Mouse (Mus musculus): Measurements from ENCODE around the gene Taf3. TPM values are rescaled to one million over a fixed set of nuclear protein-coding genes. Genes with fewer than 3 reads are reported as not detected.

The Taf3 gene
- total and polyA plus RNA-seq, 3 experiments = 5.5 to 30.8 (median 20.8) TPM

DNA sequence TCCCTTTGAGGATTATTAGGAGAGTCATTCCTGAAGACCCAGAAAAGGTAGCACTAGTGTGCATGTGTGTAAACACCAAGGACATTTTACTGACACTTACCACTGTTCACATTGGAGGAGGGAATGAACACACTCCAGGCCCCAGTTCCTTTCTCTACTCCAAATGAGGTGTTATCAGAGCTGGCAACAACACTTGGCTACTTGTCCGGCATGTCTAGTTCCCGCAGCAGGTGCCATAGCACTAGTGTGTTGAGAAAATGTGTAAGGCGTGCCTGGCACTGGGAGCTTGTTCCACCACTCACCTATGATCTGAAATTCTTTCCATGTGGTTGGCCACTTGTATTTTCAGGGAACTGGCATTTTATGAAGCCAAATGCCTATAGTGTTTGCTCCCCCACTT, 77.8 kb downstream of the Taf3 start:
- peaks cover 32% of the 10 kb centered on the region for H3K36me3 ChIP-seq (replicated peaks)
- TF ChIP-seq POLR2AphosphoS5 (IDR thresholded peaks at IDR 0.05; ENCODE audit: insufficient replicate concordance, low read depth, low read length) (no peak), GATA2 (IDR thresholded peaks at IDR 0.05; ENCODE audit: borderline replicate concordance, low read depth, low read length) (no peak), GATA1 (IDR thresholded peaks at IDR 0.05; ENCODE audit: borderline replicate concordance, low read length) (no peak), CTCF (IDR thresholded peaks at IDR 0.05; ENCODE audit: low read depth, low read length) (no peak), TAL1 (conservative IDR thresholded peaks at IDR 0.05; ENCODE audit: low read depth, low read length) (no peak)
- H3K4me1 ChIP-seq (ENCODE audit: insufficient read depth, low read depth, low read length) = peaks cover 30% of the 10 kb centered on the region

DNA sequence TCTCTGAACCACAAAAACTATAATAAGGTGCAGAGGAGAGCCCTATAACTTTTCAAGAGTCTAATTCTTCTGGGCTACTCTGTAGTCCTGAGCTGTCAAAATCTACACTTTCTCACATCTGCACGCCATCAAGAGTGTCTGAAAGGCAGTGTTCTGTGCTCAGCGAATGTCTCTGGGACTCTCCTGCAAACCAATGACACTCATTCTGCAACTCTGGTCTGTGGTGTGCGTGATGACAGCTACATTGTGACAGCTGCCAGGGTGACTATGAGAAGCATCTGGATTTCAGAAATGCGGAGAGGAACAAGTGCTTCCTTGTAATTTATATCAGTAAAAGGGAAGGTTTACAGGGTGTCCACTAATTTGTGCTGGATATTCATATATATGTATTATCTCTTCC, 78.2 kb downstream of the Taf3 start:
- Histone ChIP-seq H3K9me3 (replicated peaks) (no peaks in the 10 kb centered on the region), H3K4me1 (ENCODE audit: insufficient read depth, low read depth, low read length) (peaks cover 34% of the 10 kb centered on the region), H3K4me3 (ENCODE audit: low read depth, low read length) (no peak overlapping the region), H3K27me3 (ENCODE audit: insufficient read depth, low read length) (no peaks in the 10 kb centered on the region), H3K36me3 (replicated peaks) (peaks cover 29% of the 10 kb centered on the region)
- no peak for TF ChIP-seq GATA2 (IDR thresholded peaks at IDR 0.05; ENCODE audit: borderline replicate concordance, low read depth, low read length)
- TF ChIP-seq TAL1 (conservative IDR thresholded peaks at IDR 0.05; ENCODE audit: low read depth, low read length) = no peak
- no peak for TF ChIP-seq GATA1 (IDR thresholded peaks at IDR 0.05; ENCODE audit: borderline replicate concordance, low read length)
- TF ChIP-seq POLR2AphosphoS5 (IDR thresholded peaks at IDR 0.05; ENCODE audit: insufficient replicate concordance, low read depth, low read length) = no peak
- TF ChIP-seq CTCF (IDR thresholded peaks at IDR 0.05; ENCODE audit: low read depth, low read length) = no peak
- DNase-seq (ENCODE audit: low spot score) (no peak), ATAC-seq (ENCODE audit: extremely low read depth, insufficient number of reproducible peaks, low FRiP score, poor library complexity, severe bottlenecking) (no peak)

More for the DNA sequence above, 77.8 kb downstream of the Taf3 start:
- Histone ChIP-seq H3K4me3 (ENCODE audit: low read depth, low read length) (no peak overlapping the region), H3K9me3 (replicated peaks) (no peaks in the 10 kb centered on the region), H3K27me3 (ENCODE audit: insufficient read depth, low read length) (no peaks in the 10 kb centered on the region)
- no peak for ATAC-seq (ENCODE audit: extremely low read depth, insufficient number of reproducible peaks, low FRiP score, poor library complexity, severe bottlenecking)
- no peak for DNase-seq (ENCODE audit: low spot score)

DNA sequence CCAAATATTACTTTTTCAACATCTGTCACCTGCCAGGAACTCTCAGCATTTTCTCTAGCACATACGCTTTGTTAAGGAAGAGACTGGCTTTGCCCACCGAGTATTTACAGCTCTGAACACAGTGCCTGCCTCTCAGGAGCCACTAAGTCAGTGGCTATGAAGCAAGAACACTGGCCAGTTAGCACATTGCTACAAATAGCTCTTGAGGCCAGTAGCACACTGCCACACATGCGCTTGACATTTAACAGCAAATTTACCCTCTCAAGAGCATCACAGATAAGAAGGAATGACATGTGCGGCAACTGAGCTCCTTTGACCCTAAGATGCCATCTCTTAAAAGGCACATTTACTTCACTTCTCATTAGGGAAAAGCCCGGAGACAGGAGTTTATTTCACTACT, 78.7 kb downstream of the Taf3 start:
- ATAC-seq (ENCODE audit: extremely low read depth, insufficient number of reproducible peaks, low FRiP score, poor library complexity, severe bottlenecking) = no peak
- no peak for DNase-seq (ENCODE audit: low spot score)

DNA sequence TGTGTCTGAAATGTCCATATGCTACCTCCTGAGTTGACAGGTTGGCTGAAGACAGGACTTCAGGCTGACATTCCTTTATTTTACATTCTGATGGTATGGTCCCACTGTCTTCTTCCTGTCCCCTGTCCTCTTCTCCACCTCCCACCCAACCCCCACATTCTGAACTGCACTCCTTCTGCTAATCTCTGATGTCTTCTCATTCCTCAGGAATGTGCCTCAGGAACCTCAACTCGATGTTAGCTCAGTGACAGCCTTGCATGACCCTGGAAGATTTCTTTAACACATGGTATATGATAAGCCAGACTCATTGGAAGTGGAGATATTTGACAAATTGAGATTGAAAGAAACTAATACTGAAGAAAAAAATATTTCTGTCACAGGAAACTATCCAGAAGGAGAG, 81.8 kb downstream of the Taf3 start:
- TF ChIP-seq TAL1 (conservative IDR thresholded peaks at IDR 0.05; ENCODE audit: low read depth, low read length) (no peak), POLR2AphosphoS5 (IDR thresholded peaks at IDR 0.05; ENCODE audit: insufficient replicate concordance, low read depth, low read length) (no peak), CTCF (IDR thresholded peaks at IDR 0.05; ENCODE audit: low read depth, low read length) (no peak), GATA1 (IDR thresholded peaks at IDR 0.05; ENCODE audit: borderline replicate concordance, low read length) (no peak), GATA2 (IDR thresholded peaks at IDR 0.05; ENCODE audit: borderline replicate concordance, low read depth, low read length) (no peak)
- Histone ChIP-seq H3K4me1 (ENCODE audit: insufficient read depth, low read depth, low read length) (peaks cover 35% of the 10 kb centered on the region), H3K36me3 (replicated peaks) (peaks cover 26% of the 10 kb centered on the region), H3K27me3 (ENCODE audit: insufficient read depth, low read length) (no peaks in the 10 kb centered on the region), H3K4me3 (ENCODE audit: low read depth, low read length) (no peak overlapping the region), H3K9me3 (replicated peaks) (no peaks in the 10 kb centered on the region)
- DNase-seq (ENCODE audit: low spot score) = no peak
- no peak for ATAC-seq (ENCODE audit: extremely low read depth, insufficient number of reproducible peaks, low FRiP score, poor library complexity, severe bottlenecking)

More for the DNA sequence above, 78.7 kb downstream of the Taf3 start:
- Histone ChIP-seq H3K4me1 (ENCODE audit: insufficient read depth, low read depth, low read length) (peaks cover 36% of the 10 kb centered on the region), H3K9me3 (replicated peaks) (no peaks in the 10 kb centered on the region), H3K36me3 (replicated peaks) (peaks cover 27% of the 10 kb centered on the region), H3K27me3 (ENCODE audit: insufficient read depth, low read length) (no peaks in the 10 kb centered on the region), H3K4me3 (ENCODE audit: low read depth, low read length) (no peak overlapping the region)
- no peak for TF ChIP-seq GATA2 (IDR thresholded peaks at IDR 0.05; ENCODE audit: borderline replicate concordance, low read depth, low read length)
- TF ChIP-seq POLR2AphosphoS5 (IDR thresholded peaks at IDR 0.05; ENCODE audit: insufficient replicate concordance, low read depth, low read length) = no peak
- TF ChIP-seq GATA1 (IDR thresholded peaks at IDR 0.05; ENCODE audit: borderline replicate concordance, low read length) = no peak
- TF ChIP-seq CTCF (IDR thresholded peaks at IDR 0.05; ENCODE audit: low read depth, low read length) = no peak
- no peak for TF ChIP-seq TAL1 (conservative IDR thresholded peaks at IDR 0.05; ENCODE audit: low read depth, low read length)

DNA sequence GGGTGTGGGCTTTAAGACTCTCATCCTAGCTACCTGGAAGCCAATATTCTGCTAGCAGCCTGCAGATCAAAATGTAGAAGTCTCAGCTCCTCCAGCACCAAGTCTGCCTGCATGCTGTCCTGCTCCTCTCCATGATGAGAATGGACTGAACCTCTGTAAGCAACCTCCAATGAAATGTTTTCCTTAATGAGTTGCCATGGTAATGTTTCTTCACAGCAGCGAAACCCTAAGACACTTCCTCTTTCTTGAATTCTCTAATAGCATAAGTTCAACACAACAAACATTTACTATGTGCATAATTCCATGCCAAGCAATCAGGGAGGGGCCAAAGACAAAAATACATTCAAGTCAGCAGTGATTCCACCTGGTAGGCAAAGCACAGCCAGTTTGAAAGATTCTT, 82.8 kb downstream of the Taf3 start:
- no peaks in the 10 kb centered on the region for H3K27me3 ChIP-seq (ENCODE audit: insufficient read depth, low read length)
- ATAC-seq (ENCODE audit: extremely low read depth, insufficient number of reproducible peaks, low FRiP score, poor library complexity, severe bottlenecking) (peak; percentile 75), DNase-seq (ENCODE audit: low spot score) (no peak)
- peaks cover 35% of the 10 kb centered on the region for H3K4me1 ChIP-seq (ENCODE audit: insufficient read depth, low read depth, low read length)
- TF ChIP-seq TAL1 (conservative IDR thresholded peaks at IDR 0.05; ENCODE audit: low read depth, low read length) (no peak), CTCF (IDR thresholded peaks at IDR 0.05; ENCODE audit: low read depth, low read length) (no peak), POLR2AphosphoS5 (IDR thresholded peaks at IDR 0.05; ENCODE audit: insufficient replicate concordance, low read depth, low read length) (no peak), GATA2 (IDR thresholded peaks at IDR 0.05; ENCODE audit: borderline replicate concordance, low read depth, low read length) (no peak), GATA1 (IDR thresholded peaks at IDR 0.05; ENCODE audit: borderline replicate concordance, low read length) (no peak)
- peaks cover 26% of the 10 kb centered on the region for H3K36me3 ChIP-seq (replicated peaks)
- H3K4me3 ChIP-seq (ENCODE audit: low read depth, low read length) = no peak overlapping the region
- H3K9me3 ChIP-seq (replicated peaks) = no peaks in the 10 kb centered on the region

DNA sequence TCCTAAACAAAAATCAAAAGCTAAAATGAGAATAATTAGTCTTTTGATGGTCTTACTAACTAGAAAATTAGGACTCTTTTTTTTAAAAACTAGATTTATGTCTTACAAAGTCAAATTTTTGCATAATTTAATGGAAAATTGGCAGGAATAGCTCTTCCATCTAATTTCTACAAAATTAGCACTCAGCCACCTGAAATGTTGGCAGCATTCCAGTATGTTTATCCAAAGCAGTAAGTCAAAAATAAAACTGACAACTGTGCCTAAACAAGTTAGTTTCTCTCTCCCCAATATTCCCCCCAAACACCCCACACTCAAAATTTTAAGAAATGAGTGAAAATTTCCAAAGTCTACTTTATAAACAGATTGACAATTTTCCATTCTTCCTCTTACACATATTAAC, 85.5 kb downstream of the Taf3 start:
- Histone ChIP-seq H3K4me3 (ENCODE audit: low read depth, low read length) (no peak overlapping the region), H3K36me3 (replicated peaks) (peaks cover 22% of the 10 kb centered on the region), H3K9me3 (replicated peaks) (no peaks in the 10 kb centered on the region), H3K4me1 (ENCODE audit: insufficient read depth, low read depth, low read length) (peaks cover 44% of the 10 kb centered on the region), H3K27me3 (ENCODE audit: insufficient read depth, low read length) (no peaks in the 10 kb centered on the region)
- DNase-seq (ENCODE audit: low spot score) = no peak
- ATAC-seq (ENCODE audit: extremely low read depth, insufficient number of reproducible peaks, low FRiP score, poor library complexity, severe bottlenecking) = no peak
- no peak for TF ChIP-seq GATA2 (IDR thresholded peaks at IDR 0.05; ENCODE audit: borderline replicate concordance, low read depth, low read length)
- no peak for TF ChIP-seq GATA1 (IDR thresholded peaks at IDR 0.05; ENCODE audit: borderline replicate concordance, low read length)
- TF ChIP-seq CTCF (IDR thresholded peaks at IDR 0.05; ENCODE audit: low read depth, low read length) = no peak
- TF ChIP-seq TAL1 (conservative IDR thresholded peaks at IDR 0.05; ENCODE audit: low read depth, low read length) = no peak
- TF ChIP-seq POLR2AphosphoS5 (IDR thresholded peaks at IDR 0.05; ENCODE audit: insufficient replicate concordance, low read depth, low read length) = no peak

Data from G1E (cell line).